Mouse (Mus musculus) heart, postnatal 10 days (tissue): ENCODE data around the gene Stat5b. TPM values are rescaled to one million over a fixed set of nuclear protein-coding genes. Genes with fewer than 3 reads are reported as not detected.

Experiments
- DNase-seq, 2 experiments: peaks; one replicate each; pipeline ENCODE4 v3.0.0; 2021
- intact Hi-C: fragments of 180-260 bp; cut with DNase I; formaldehyde crosslinking; loops from one replicate; pipeline ENCODE4 v1.15.1; 2025
- total RNA-seq, 2 experiments: library from RNA; stranded (reverse); gene quantifications; 2 replicates each; pipeline ENCODE4 v1.2.3; 2021

Stat5b gene
- total RNA-seq, 2 experiments from 2014 or later, result 52.1 to 58.6 TPM

DNA sequence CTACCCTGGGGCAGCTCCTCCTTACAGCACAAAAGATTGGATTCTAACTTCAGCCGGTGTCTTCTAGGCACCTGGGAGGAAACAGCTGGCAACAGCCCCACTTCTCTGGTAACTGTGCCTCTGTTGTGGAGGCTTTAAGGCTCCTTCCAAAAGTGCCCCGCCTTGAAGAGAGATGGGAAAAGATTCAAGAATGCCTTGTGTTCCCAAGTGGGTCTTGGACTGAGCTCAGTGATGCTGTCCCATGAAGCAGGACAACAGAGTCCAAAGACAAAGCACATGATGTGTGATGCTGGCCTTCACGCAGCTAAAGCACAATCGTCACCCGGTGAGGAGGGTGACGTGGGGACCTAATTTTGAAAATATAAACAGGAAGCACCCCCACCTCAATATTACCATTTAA, 4.7 kb downstream of the Stat5b start:
- no peak for DNase-seq
- intact Hi-C loops, result no loop called here

DNA sequence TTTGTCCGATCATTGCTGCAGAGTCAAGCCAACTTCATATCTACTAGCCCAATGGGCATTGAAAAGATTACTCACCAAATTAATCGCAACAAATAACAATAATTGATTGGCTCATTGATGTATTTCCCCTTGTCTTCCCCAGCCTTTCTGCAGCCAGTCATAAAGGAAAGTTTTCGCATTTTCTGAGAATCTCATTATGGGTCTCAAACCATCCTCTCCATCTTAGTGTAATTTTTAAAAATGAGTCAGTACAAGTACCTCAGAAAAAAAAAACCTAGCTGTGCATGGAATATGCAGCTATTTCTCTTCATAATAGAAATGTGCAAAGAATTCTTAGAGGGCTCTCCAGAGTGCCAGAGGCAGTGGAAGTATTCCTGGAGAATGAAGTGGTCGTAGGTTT, 6.4 kb downstream of the Stat5b start:
- DNase-seq, result no peak
- intact Hi-C loops, result no loop called here

DNA sequence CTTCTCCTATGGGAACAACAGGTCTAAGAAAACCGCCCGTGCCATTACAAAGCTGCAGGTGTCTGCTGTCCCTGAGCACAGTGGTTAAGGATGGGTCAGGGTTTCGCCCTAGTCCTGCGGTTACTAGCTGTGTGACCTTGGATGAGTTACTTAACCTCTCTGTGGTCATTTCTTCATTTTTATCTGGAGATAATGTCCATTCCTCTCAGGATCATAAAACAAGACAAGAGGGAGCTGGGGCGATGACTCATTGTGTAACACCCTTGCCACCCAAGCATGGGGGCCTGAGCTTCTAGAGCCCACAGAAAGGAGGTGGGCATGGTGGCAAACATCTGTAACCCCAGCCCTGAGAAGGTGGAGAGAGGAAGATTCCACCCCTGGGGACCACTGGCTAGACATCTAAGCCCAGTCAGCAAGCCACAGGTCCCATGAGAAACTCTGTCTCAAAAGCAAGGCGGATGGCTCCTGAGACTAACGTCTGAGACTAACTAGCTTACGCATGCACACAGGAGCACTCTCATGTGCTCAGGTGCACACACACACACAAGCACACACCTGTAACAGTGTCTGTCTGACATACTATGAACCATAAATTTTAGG, 7.4 kb downstream of the Stat5b start:
- intact Hi-C loops, result no loop called here
- DNase-seq, result no peak

DNA sequence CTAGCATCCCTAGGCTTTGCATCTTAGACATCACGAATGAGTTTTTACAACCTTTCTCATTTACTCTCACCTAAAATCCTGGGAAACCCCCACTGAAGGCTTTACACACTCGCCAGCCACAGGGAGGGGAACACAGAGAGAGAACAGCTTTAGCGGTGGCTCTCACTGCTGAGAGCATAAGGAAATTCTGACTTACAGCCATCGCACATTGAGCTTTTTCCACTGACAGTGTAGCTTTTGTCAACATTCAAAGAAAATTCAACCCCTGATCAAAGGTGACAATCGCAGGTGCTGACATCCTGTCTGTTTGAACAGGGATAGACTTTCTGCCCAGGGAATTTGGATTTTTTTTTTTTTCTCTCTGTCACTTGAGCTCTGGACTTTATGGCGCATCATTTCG, 8.5 kb downstream of the Stat5b start:
- no peak for DNase-seq
- intact Hi-C loops, result no loop called here

DNA sequence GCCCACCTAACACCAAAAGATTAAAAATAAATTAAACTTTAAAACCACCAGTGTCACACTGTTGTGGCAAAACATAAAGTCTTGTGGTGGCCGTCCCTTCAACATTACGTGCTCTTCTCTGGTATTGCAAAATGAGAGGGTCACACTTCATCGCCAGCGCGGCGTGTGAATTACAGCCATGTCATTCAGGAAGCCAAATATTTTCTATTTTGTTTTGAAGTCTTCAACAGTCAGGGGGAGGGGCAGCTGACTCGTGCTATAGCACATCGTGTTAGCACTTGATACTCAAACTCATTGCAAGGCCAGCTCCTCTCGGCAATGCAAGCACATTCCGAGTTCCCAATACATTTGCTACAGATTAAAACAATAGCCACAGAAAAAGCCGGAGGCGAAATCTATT, 9.7 kb downstream of the Stat5b start:
- intact Hi-C loops, result no loop called here

DNA sequence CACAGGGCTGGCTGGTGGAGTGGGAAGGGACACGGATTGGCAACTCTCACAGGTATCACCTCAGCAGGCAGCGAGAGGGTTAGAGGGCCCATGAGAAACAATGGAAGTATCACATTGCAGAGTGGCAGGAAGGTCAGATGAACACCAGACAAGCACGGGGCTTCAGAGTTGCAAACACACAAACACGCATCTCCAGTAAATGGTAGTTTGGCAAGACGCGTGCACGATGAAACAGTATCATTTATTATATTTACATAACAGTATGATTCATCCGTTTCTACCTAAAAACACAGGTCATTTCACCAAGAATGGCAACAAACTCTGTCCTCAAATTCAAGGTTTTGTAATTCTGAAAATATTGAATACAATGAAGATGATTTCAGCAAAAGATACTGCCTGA, 11.0 kb downstream of the Stat5b start:
- intact Hi-C loops, result no loop called here
- no peak for DNase-seq

More for the DNA sequence above, 9.7 kb downstream of the Stat5b start:
- DNase-seq, result no peak

DNA sequence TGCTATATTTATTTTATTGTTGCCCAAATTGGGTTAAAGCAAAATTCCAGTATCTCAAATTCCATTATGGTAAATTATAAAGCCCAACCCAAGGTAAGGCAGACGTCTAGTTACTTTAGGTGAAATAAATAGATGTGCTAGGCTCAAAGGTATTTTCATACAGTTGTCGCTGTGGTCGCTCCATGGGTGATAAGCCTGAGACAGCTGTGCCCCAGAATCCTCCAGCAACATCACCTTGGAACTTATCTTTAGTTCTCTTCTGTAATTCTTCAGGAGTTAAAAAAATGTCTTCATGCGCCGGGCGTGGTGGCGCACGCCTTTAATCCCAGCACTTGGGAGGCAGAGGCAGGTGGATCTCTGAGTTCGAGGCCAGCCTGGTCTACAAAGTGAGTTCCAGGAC, 11.6 kb downstream of the Stat5b start:
- no peak for DNase-seq
- intact Hi-C loops, result no loop called here

DNA sequence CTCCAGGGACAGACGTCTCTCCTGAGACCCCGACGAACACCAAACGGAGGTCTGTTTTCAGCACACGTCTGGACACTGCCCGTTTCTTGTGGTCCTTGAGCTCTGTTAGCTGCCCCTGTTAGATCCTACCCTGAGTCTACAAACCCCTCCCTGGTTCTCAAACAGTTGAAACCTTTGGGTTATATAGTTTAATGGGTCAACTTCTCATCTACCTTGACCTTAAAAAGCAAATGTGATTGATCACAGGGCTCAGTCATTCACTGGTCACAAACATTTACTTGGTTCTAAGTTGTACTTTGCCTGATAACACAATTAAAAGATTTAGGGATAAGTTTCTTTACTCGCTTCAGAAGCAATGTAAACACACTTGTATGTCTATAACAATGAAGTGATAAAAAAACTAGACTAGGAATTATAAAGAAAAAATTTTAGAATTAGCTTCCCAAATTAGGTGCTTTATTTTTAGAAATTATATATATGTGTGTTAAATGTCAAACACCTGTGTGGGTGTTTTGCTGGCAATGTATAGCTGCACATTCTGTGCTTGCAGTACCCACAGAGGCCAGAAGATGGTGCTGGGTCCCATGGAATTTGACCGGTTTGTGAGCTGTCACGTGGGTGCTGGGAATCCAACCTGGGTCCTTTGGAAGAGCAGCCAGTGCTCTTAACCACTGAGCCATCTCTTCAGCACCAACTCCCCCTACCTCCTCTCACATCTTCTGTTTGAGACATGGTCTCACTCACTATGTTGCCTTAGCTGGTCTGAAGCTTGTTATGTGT, 13.4 kb downstream of the Stat5b start:
- DNase-seq, result no peak
- intact Hi-C loops, result no loop called here

DNA sequence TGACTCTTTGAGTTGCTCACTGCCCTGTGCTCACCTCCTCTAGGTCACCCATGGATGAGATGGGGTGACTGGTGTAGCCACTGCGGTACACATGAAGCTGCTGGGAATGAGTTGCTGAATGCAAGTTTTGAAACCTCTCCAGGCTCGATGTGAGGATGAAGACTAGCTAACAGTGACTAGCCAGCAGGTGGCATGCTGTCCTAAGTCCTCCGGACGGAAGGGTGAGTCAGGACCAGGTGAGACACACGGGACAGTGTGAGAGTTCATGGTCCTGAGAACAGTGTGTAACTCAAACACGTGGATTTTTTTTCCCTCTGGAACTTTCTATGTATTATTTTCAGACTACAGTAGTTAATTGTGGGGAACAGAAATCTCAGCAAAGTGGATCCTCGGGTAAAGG, 17.1 kb downstream of the Stat5b start:
- intact Hi-C loops, result no loop called here
- no peak for DNase-seq

DNA sequence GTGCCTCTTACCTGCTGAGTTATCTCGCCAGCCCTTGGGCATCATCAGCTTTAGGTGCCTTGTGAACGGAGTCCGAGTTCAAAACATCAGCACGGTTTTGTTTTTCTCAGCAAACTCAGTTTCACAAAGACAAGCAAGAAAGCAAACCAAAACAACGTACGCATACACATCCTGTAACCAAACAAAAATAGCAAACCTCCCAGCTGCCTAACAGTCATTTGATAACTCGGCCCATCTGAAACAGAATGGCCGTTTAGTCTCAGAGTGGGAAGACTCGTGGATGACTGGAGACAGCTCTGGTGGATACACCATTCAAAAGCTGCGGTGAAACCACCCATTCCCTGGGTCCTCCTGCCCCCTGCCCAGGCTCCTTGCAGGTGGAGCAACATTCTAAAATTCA, 19.1 kb downstream of the Stat5b start:
- intact Hi-C loops, result no loop called here
- no peak for DNase-seq

DNA sequence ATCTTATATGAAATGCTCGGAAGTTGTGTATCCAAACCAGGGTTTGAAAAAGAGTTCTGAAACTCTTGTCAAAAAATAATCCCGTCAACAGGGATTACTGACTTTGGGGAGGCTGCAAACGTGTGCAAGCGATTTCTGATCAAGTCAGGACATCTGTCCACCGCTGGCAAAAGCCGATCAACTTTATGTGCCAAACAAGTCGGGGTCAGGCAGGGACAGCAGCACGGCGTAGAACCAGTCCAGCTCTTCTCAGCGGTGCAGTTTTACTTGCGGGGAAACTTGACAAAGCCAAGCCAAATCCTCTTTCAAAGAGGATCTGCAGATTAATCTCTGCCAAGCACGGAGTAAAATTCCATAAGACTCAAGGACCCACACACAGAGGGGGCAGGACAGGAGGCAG, 20.8 kb downstream of the Stat5b start:
- peak in 1 of 2 experiments; percentile 49 for DNase-seq
- intact Hi-C loops, result no loop called here

DNA sequence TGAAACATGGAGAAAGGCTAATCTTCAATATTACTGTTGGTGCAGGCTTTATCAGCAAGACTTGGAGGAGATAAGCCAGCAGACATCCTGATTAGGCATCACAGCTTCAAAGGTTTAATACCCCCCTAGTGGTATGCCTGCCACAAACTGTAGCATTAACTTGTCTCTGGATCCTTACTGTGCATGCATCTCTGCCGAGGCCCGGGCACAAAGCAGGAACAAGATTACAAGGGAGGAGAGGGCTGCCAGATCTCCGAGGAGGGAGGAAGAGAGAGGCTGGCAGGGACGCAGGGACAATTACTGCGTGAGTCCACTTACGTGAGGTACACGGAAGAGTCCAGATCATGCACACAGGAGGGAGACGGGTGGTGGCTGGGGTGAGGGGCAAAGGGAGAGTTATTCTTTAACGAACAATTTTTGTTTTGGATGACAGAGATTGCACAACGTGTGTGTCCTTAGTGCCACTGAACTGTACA, 21.8 kb downstream of the Stat5b start:
- intact Hi-C loops, result no loop called here
- peak in 1 of 2 experiments; percentile 29 for DNase-seq

DNA sequence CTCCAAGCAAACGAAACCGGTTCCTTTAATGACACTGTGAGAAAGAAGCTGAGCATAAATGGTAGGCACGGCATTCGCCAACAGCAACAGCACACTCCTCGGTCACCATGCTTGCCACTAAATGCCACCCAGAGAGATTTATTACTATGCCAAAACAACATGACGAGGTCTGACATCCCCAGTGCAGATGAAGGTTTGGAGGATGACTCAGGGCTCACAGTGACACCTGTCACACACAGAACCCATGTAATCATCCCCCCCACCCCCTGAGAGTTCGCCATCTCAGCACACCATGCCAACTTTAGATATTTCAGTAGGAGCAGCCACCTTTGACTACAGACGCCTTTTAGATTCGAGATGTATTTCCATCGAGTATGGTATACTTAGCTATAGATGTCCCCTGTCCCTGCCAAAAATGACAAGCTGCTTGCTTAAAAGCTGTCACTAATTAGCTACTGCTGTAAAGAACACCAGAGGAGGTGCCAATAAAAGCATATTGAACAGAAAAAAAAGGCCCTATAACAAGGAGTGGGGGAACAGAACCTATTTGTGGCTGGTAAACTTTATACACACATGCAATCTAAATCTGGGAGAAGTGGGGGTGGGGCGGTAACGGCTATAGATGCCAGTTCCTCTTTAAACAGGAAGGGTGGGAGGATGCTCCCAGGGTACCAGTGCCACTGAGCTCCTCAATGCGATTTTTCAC, 24.2 kb downstream of the Stat5b start:
- no peak for DNase-seq
- intact Hi-C loops, result no loop called here

DNA sequence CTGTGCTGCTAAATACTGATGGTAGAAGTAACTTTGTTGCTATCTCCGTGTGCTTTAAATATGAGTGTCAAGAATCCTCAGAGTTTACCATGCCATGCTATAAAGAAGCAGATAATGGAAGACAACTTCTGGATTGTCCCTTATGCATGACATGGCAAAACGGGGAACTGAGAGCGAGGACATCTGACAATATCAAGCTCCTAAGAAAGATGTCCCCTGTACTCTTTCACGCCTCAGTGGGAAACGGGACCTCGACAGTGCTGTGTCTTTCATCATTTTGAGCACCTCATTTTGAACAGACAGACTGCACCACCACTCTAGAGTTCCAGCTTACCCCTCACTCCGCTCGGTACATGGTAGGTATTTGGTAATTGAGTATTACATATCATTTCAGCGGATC, 25.1 kb downstream of the Stat5b start:
- DNase-seq, result no peak
- intact Hi-C loops, result no loop called here

DNA sequence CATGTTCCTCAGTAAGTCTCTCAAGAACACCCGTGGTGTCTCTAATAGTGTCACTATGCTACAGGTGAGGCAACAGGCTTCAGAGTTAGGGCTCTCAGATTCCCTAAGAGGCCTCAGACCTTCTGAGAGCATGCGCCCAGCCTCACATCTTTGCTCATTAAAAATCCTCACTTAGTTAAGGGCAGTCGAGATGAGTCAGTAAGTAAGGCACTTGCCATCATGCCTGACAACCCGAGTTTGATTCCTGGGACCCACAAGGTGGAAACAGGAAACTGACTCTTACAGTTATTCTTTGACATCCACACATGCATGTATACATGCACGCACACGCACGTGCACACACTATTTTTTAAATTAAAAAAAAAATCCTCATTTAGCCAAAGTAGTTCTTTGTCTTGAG, 26.0 kb downstream of the Stat5b start:
- intact Hi-C loops, result no loop called here
- DNase-seq, result no peak

DNA sequence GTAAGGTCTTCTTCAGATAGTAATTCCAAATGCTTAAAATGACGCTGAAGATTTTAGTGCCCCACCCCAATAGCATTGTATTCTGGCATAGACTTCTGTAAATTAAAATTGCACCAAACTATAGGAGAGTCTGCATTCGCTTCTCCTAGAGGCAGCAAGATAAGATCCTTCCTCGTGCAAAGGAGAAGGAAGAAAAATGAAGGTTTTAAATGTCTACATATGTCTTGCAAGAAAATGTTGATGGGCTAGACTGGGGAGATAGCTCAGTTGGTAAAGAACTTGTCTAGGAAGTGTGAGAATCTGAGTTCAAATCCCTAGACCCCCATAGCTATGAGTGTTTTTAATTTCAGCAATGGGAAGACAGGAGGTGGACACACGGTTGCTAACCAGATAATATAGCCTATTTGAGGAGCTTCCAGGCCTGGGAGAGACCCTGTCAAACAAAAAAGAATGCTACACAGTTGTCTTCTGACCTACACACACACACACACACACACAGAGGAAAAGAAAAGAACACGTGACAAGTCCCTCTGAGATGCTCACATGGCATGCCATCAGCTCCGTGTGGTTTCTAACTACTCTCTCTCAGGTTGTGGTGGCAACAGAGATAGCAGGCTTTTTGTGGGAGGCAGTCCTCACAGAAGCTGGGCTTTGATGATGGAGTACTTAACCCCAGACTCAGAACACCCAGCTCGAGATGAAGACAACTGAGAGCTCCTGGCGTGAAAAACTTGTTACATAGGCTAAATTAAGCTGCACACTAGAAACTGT, 26.8 kb downstream of the Stat5b start:
- intact Hi-C loops, result no loop called here
- peak in 1 of 2 experiments; percentile 31 for DNase-seq

DNA sequence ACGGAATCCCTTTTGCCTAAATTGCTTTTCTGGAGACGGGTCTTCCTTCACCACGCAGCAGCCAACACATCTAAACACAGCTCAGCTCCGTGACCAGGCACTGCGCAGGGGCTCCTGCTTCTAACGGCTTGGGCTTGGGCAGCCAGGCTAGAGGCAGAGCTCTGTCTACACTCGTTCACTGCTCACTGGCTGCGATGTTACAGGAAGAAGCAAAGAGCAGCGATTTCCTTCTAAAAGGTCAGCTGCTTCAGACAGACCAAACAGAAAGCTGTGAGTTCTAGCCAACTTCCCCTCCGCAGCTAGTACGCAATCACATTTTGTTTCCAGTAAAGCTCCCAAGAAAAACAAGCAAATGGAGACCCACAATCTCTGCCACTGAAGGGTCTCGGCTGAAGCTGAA, 28.2 kb downstream of the Stat5b start:
- peak; percentile 67 to 68 for DNase-seq
- intact Hi-C loops, result no loop called here

DNA sequence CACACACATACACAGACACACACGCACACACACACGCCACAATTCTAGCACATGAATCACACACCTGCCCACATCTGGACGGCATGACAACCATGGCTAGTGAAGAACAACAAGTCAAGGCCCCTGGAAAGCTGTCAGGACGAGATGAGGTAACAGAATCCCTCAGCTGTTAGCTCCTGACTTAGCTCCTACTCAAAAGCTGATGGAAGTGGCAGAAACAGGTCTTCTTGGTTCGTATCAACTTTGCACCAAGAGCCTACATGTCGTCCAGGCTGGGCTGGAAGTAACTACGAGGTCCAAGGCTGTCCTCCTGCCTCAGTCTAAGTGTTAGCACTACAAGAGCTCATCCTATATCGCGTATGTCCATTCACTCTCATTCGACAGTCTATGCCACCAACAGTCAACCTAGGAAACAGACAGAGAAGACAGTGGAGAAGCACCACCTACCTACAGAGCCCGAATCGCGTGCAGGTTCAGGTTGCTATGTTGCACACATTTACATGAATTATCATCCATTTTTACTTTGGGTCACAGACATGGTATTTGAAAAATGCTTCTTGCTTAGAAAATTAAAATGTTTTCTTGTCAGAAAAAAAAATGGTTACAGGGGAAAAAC, 28.8 kb downstream of the Stat5b start:
- intact Hi-C loops, result no loop called here
- DNase-seq, result no peak

DNA sequence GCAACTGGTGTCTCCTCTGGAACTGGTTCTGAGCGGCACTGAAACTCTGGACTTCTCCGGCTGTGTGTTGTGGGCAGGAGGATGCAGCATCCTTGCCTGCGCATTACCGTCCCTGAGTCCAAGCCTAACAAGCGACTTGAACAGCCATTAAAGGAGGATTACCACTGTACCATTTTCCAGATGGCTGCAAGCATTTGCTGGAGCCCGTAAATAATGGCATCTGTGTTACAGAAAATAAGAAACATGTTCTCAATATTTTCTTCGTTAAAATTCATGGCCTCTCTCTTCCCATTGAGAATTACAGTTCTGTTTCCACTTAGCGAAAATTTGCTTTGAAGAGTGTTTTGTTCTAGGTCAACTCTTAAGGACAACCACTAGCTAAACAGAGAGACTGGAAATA, 30.5 kb downstream of the Stat5b start:
- intact Hi-C loops, result no loop called here
- DNase-seq, result no peak

DNA sequence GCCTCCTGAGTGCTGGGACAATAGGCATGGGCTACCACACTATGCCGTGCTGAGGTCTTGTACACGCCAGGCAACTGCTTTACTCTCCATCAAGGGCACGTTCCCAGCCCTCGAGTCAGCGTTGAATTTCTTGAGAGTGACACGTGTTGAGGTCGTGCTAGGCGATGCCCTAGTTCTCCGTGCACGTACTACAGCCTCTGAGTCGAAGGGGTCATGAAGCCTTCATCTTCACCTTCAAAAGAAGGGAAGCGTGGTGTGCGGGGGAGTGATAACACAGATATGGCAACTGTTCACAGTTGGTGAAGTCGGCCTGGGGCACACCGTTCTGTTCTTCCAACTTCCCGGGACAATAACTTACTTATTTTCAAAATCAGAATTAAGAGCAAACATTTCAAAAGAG, 30.9 kb downstream of the Stat5b start:
- intact Hi-C loops, result no loop called here
- no peak for DNase-seq

DNA sequence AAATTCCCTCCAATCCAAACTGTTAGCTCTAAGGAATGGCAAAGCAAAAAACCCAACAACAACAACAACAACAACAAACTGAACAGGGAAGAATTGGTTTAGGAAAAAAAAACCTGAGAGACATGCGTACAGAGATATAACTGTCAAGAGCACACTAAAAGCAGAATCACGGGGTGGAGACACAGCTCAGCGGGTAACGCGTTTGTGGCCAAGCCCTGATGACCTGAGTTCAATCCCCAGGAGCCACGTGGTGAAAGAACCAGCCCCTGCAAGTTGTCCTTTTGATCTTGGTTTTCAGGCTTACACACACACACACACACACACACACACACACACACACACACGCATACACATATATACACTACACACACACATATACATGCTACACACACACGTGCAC, 31.5 kb downstream of the Stat5b start:
- no peak for DNase-seq
- intact Hi-C loops, result no loop called here
